Mouse (Mus musculus): Measurements from ENCODE around the gene Olfr787. TPM values are rescaled to one million over a fixed set of nuclear protein-coding genes. Genes with fewer than 3 reads are reported as not detected.

Olfr787 gene
- polyA plus RNA-seq (2015; fragmentation: Nextera tagmentation; extraction: Ambion mirVana), result not detected in 2 replicates

GRCm38 (mm10) chr10:129461562-129461961 lies at the start of gene Olfr787:
Gene Olfr787, plus strand, starts transcription at chr10:129461862.
- DNase-seq (ENCODE audit: low spot score) (no peak), ATAC-seq (ENCODE audit: low FRiP score, low TSS enrichment) (no peak)
- Histone ChIP-seq H3K4me1 (replicated peaks; ENCODE audit: control insufficient read depth, insufficient read depth) (no peaks in the 10 kb centered on the region), H3K27ac (replicated peaks) (no peak within 1 kb of the TSS), H3K9ac (ENCODE audit: low read length) (no peak within 1 kb of the TSS), H3K9me3 (ENCODE audit: control insufficient read depth, low read length) (no peaks in the 10 kb centered on the region), H3K4me3 (ENCODE audit: low read depth, low read length) (no peak within 1 kb of the TSS), H3K27me3 (ENCODE audit: control insufficient read depth, insufficient read depth, low read length) (no peaks in the 10 kb centered on the region), H3K4me2 (replicated peaks; ENCODE audit: low read depth) (no peak within 1 kb of the TSS), H3K36me3 (ENCODE audit: control insufficient read depth, insufficient read depth, low read length) (no peaks in the 10 kb centered on the region)
- TF ChIP-seq CTCF (IDR thresholded peaks at IDR 0.05; ENCODE audit: low read depth), result no peak
- TF ChIP-seq EP300 (optimal IDR thresholded peaks at IDR 0.05), result no peak
- 74% methylated on average over 3 of the region's 3 CpGs for WGBS

- Histone ChIP-seq H3K9ac (ENCODE audit: low read length) (no peak within 1 kb of the TSS), H3K4me3 (ENCODE audit: low read depth, low read length) (no peak within 1 kb of the TSS), H3K4me1 (replicated peaks; ENCODE audit: control insufficient read depth, insufficient read depth) (no peaks in the 10 kb centered on the region), H3K27me3 (ENCODE audit: control insufficient read depth, insufficient read depth, low read length) (no peaks in the 10 kb centered on the region), H3K27ac (replicated peaks) (no peak within 1 kb of the TSS), H3K9me3 (ENCODE audit: control insufficient read depth, low read length) (no peaks in the 10 kb centered on the region), H3K4me2 (replicated peaks; ENCODE audit: low read depth) (no peak within 1 kb of the TSS), H3K36me3 (ENCODE audit: control insufficient read depth, insufficient read depth, low read length) (no peaks in the 10 kb centered on the region)
- DNase-seq (ENCODE audit: low spot score), result no peak
- ATAC-seq (ENCODE audit: low FRiP score, low TSS enrichment), result no peak
- no peak for TF ChIP-seq EP300 (optimal IDR thresholded peaks at IDR 0.05)
- TF ChIP-seq CTCF (IDR thresholded peaks at IDR 0.05; ENCODE audit: low read depth), result no peak
These were observed 34.7 kb upstream of the Olfr787 start, which contains the start of gene Olfr786 for GRCm38 (mm10) chr10:129427006-129427405. Gene Olfr786, plus strand, starts transcription at chr10:129427306.

GRCm38 (mm10) chr10:129470698-129471097 lies 9.0 kb downstream of the Olfr787 start, which contains the start of gene Olfr788:
Gene Olfr788, plus strand, starts transcription at chr10:129470998.
- H3K36me3 ChIP-seq (ENCODE audit: control insufficient read depth, insufficient read depth, low read length), result no peaks in the 10 kb centered on the region
- no peak for ATAC-seq (ENCODE audit: low FRiP score, low TSS enrichment)
- no peak for DNase-seq (ENCODE audit: low spot score)
- H3K27me3 ChIP-seq (ENCODE audit: control insufficient read depth, insufficient read depth, low read length), result no peaks in the 10 kb centered on the region
- TF ChIP-seq EP300 (optimal IDR thresholded peaks at IDR 0.05), result no peak
- no peak for TF ChIP-seq CTCF (IDR thresholded peaks at IDR 0.05; ENCODE audit: low read depth)
- no peak within 1 kb of the TSS for H3K4me2 ChIP-seq (replicated peaks; ENCODE audit: low read depth)
- no peaks in the 10 kb centered on the region for H3K4me1 ChIP-seq (replicated peaks; ENCODE audit: control insufficient read depth, insufficient read depth)
- no peak within 1 kb of the TSS for H3K4me3 ChIP-seq (ENCODE audit: low read depth, low read length)
- H3K9me3 ChIP-seq (ENCODE audit: control insufficient read depth, low read length), result no peaks in the 10 kb centered on the region
- H3K27ac ChIP-seq (replicated peaks), result no peak within 1 kb of the TSS
- H3K9ac ChIP-seq (ENCODE audit: low read length), result no peak within 1 kb of the TSS

- no peak for TF ChIP-seq CTCF (IDR thresholded peaks at IDR 0.05; ENCODE audit: low read depth)
- no peak for TF ChIP-seq EP300 (optimal IDR thresholded peaks at IDR 0.05)
- 61% methylated on average over 2 of the region's 2 CpGs for WGBS
- ATAC-seq (ENCODE audit: low FRiP score, low TSS enrichment), result no peak
These were observed 11.6 kb downstream of the Olfr787 start for GRCm38 (mm10) chr10:129473256-129473655.

GRCm38 (mm10) chr10:129473723-129474122 lies 12.1 kb downstream of the Olfr787 start:
- TF ChIP-seq CTCF (IDR thresholded peaks at IDR 0.05; ENCODE audit: low read depth) (no peak), EP300 (optimal IDR thresholded peaks at IDR 0.05) (no peak)
- Histone ChIP-seq H3K27ac (replicated peaks) (no peak overlapping the region), H3K27me3 (ENCODE audit: control insufficient read depth, insufficient read depth, low read length) (no peaks in the 10 kb centered on the region), H3K9ac (ENCODE audit: low read length) (no peak overlapping the region), H3K4me2 (replicated peaks; ENCODE audit: low read depth) (no peak overlapping the region), H3K36me3 (ENCODE audit: control insufficient read depth, insufficient read depth, low read length) (no peaks in the 10 kb centered on the region), H3K4me1 (replicated peaks; ENCODE audit: control insufficient read depth, insufficient read depth) (no peaks in the 10 kb centered on the region), H3K9me3 (ENCODE audit: control insufficient read depth, low read length) (no peaks in the 10 kb centered on the region), H3K4me3 (ENCODE audit: low read depth, low read length) (no peak overlapping the region)
- ATAC-seq (ENCODE audit: low FRiP score, low TSS enrichment) (no peak), DNase-seq (ENCODE audit: low spot score) (no peak)

More at GRCm38 (mm10) chr10:129473256-129473655, 11.6 kb downstream of the Olfr787 start:
- no peak overlapping the region for H3K4me3 ChIP-seq (ENCODE audit: low read depth, low read length)
- H3K27ac ChIP-seq (replicated peaks), result no peak overlapping the region
- H3K27me3 ChIP-seq (ENCODE audit: control insufficient read depth, insufficient read depth, low read length), result no peaks in the 10 kb centered on the region
- H3K4me2 ChIP-seq (replicated peaks; ENCODE audit: low read depth), result no peak overlapping the region
- no peaks in the 10 kb centered on the region for H3K4me1 ChIP-seq (replicated peaks; ENCODE audit: control insufficient read depth, insufficient read depth)
- no peak for DNase-seq (ENCODE audit: low spot score)
- no peaks in the 10 kb centered on the region for H3K36me3 ChIP-seq (ENCODE audit: control insufficient read depth, insufficient read depth, low read length)
- H3K9ac ChIP-seq (ENCODE audit: low read length), result no peak overlapping the region
- no peaks in the 10 kb centered on the region for H3K9me3 ChIP-seq (ENCODE audit: control insufficient read depth, low read length)

GRCm38 (mm10) chr10:129484452-129484851 lies 22.8 kb downstream of the Olfr787 start, which contains the start of gene Olfr789:
Gene Olfr789, plus strand, starts transcription at chr10:129484752.
- Histone ChIP-seq H3K27ac (replicated peaks) (no peak within 1 kb of the TSS), H3K4me1 (replicated peaks; ENCODE audit: control insufficient read depth, insufficient read depth) (no peaks in the 10 kb centered on the region), H3K27me3 (ENCODE audit: control insufficient read depth, insufficient read depth, low read length) (no peaks in the 10 kb centered on the region), H3K4me2 (replicated peaks; ENCODE audit: low read depth) (no peak within 1 kb of the TSS), H3K36me3 (ENCODE audit: control insufficient read depth, insufficient read depth, low read length) (no peaks in the 10 kb centered on the region), H3K9me3 (ENCODE audit: control insufficient read depth, low read length) (no peaks in the 10 kb centered on the region), H3K9ac (ENCODE audit: low read length) (no peak within 1 kb of the TSS), H3K4me3 (ENCODE audit: low read depth, low read length) (no peak within 1 kb of the TSS)
- TF ChIP-seq CTCF (IDR thresholded peaks at IDR 0.05; ENCODE audit: low read depth) (no peak), EP300 (optimal IDR thresholded peaks at IDR 0.05) (no peak)
- DNase-seq (ENCODE audit: low spot score), result no peak
- no peak for ATAC-seq (ENCODE audit: low FRiP score, low TSS enrichment)
- 44% methylated on average over 2 of the region's 2 CpGs for WGBS

Measured in stomach, postnatal 0 days (tissue).